Comparison of ENCODE assay signal across 8 mouse cellular contexts in genomic region chr12:84772726-84773441, GRCm38 (mm10). TPM values are rescaled to one million over a fixed set of nuclear protein-coding genes. Genes with fewer than 3 reads are reported as not detected.
DNase-seq lines count a peak whose midpoint lies in the region; ATAC-seq lines count a peak whose summit lies in the region.

Npc2 (minus strand) TSS chr12:84773152.
Isca2 (plus strand) TSS chr12:84773251.

- peaks cover 11% of the 10 kb centered on the region for H3K4me1 ChIP-seq in brown adipose tissue, adult 24 weeks (ENCODE audit: control insufficient read depth, insufficient read depth, insufficient read length, low read length)
- peaks cover 27% of the 10 kb centered on the region for H3K4me1 ChIP-seq in heart, embryonic 13.5 days
- peaks cover 54% of the 10 kb centered on the region for H3K4me1 ChIP-seq in liver, embryonic 12.5 days
- peaks cover 17% of the 10 kb centered on the region for H3K4me1 ChIP-seq in stomach, embryonic 15.5 days

- peak within 1 kb of the TSS; percentile 84 for H3K27ac ChIP-seq in brown adipose tissue, adult 24 weeks (replicated peaks; ENCODE audit: low read depth, low read length)
- H3K27ac ChIP-seq in heart, embryonic 13.5 days (replicated peaks), result peak within 1 kb of the TSS; percentile 96
- peak within 1 kb of the TSS; percentile 95 for H3K27ac ChIP-seq in liver, embryonic 12.5 days
- peak within 1 kb of the TSS; percentile 99 for H3K27ac ChIP-seq in stomach, embryonic 15.5 days

- peak within 1 kb of the TSS; percentile 85 for H3K4me2 ChIP-seq in heart, embryonic 13.5 days
- peak within 1 kb of the TSS; percentile 74 for H3K4me2 ChIP-seq in liver, embryonic 12.5 days
- H3K4me2 ChIP-seq in stomach, embryonic 15.5 days, result peak within 1 kb of the TSS; percentile 78

- DNase-seq in CD4-positive, CD25-positive, alpha-beta regulatory T cell, adult 2 months (ENCODE audit: low read depth, low spot score), result peak; percentile 99
- DNase-seq in fat pad, adult 2 months (ENCODE audit: extremely low read depth, low read depth, low spot score), result peak; percentile 97
- peak; percentile 98 for DNase-seq in kidney, postnatal 10 days
- DNase-seq in natural killer cell, adult 2 months (ENCODE audit: low spot score in 2 of 2), result peak; percentile 97 to 98

- peaks cover 30% of the 10 kb centered on the region for H3K36me3 ChIP-seq in heart, embryonic 13.5 days
- H3K36me3 ChIP-seq in liver, embryonic 12.5 days, result peaks cover 29% of the 10 kb centered on the region
- no peaks in the 10 kb centered on the region for H3K36me3 ChIP-seq in stomach, embryonic 15.5 days

- H3K27me3 ChIP-seq in heart, embryonic 13.5 days (replicated peaks), result no peaks in the 10 kb centered on the region
- H3K27me3 ChIP-seq in liver, embryonic 12.5 days (replicated peaks), result no peaks in the 10 kb centered on the region
- no peaks in the 10 kb centered on the region for H3K27me3 ChIP-seq in stomach, embryonic 15.5 days (replicated peaks)

- H3K9me3 ChIP-seq in heart, embryonic 13.5 days, result no peaks in the 10 kb centered on the region
- no peaks in the 10 kb centered on the region for H3K9me3 ChIP-seq in liver, embryonic 12.5 days (replicated peaks)
- H3K9me3 ChIP-seq in stomach, embryonic 15.5 days, result no peaks in the 10 kb centered on the region

- peak; percentile 99 for ATAC-seq in heart, embryonic 13.5 days (ENCODE audit: extremely low read depth, insufficient number of reproducible peaks, low FRiP score, low TSS enrichment)
- ATAC-seq in liver, embryonic 12.5 days, result peak; percentile 98
- ATAC-seq in stomach, embryonic 15.5 days (ENCODE audit: insufficient read depth, low FRiP score, low read depth), result peak; percentile 99

- WGBS in heart, embryonic 13.5 days, result under 1% methylated on average over 50 of the region's 50 CpGs
- under 1% methylated on average over 50 of the region's 50 CpGs for WGBS in liver, embryonic 12.5 days (ENCODE audit: insufficient replicate concordance)
- WGBS in stomach, embryonic 15.5 days, result under 1% methylated on average over 50 of the region's 50 CpGs

- H3K4me3 ChIP-seq in brown adipose tissue, adult 24 weeks (ENCODE audit: insufficient read depth, low read depth, low read length), result peak within 1 kb of the TSS; percentile 79
- H3K4me3 ChIP-seq in heart, embryonic 13.5 days, result peak within 1 kb of the TSS; percentile 80
- peak within 1 kb of the TSS; percentile 77 for H3K4me3 ChIP-seq in liver, embryonic 12.5 days
- H3K4me3 ChIP-seq in stomach, embryonic 15.5 days (replicated peaks), result peak within 1 kb of the TSS; percentile 80

- H3K9ac ChIP-seq in heart, embryonic 13.5 days, result peak within 1 kb of the TSS; percentile 90
- peak within 1 kb of the TSS; percentile 78 for H3K9ac ChIP-seq in liver, embryonic 12.5 days
- peak within 1 kb of the TSS; percentile 78 for H3K9ac ChIP-seq in stomach, embryonic 15.5 days

RNA-seq across cellular contexts. Expression of gene Npc2, which starts in this region (rescaled TPM):
- 210 and 264 TPM in 2 replicates for polyA plus RNA-seq in brown adipose tissue, adult 24 weeks (2012; ENCODE audit: insufficient read depth, insufficient read length, missing spikeins)
- polyA plus RNA-seq in heart, embryonic 13.5 days (2015; fragmentation: Nextera tagmentation; extraction: Ambion mirVana), result 55.8 and 60.1 TPM in 2 replicates
- 23.6 and 24.0 TPM in 2 replicates for polyA plus RNA-seq in liver, embryonic 12.5 days (2016; fragmentation: Nextera tagmentation; extraction: Ambion mirVana)
- 62.1 and 67.8 TPM in 2 replicates for polyA plus RNA-seq in stomach, embryonic 15.5 days (2015; fragmentation: Nextera tagmentation; extraction: Ambion mirVana)

RNA-seq across cellular contexts. Expression of gene Isca2, which starts in this region (rescaled TPM):
- 302 and 313 TPM in 2 replicates for polyA plus RNA-seq in brown adipose tissue, adult 24 weeks (2012; ENCODE audit: insufficient read depth, insufficient read length, missing spikeins)
- polyA plus RNA-seq in heart, embryonic 13.5 days (2015; fragmentation: Nextera tagmentation; extraction: Ambion mirVana), result 133 and 148 TPM in 2 replicates
- polyA plus RNA-seq in liver, embryonic 12.5 days (2016; fragmentation: Nextera tagmentation; extraction: Ambion mirVana), result 116 and 123 TPM in 2 replicates
- polyA plus RNA-seq in stomach, embryonic 15.5 days (2015; fragmentation: Nextera tagmentation; extraction: Ambion mirVana), result 119 and 125 TPM in 2 replicates

Comparison
In these comparisons a context has a peak if more than half of its experiments do, and no peak if none do; other contexts are left out.
1. Peak in every context shown above with its lines: DNase-seq, ATAC-seq, H3K4me3 ChIP-seq and H3K27ac ChIP-seq.